Mouse (Mus musculus) olfactory bulb, adult 2 months (tissue): ENCODE measurements at regions not wholly inside any gene's neighbourhood (a gene's known extent, or its start where the extent isn't known, plus 50 kb on each side); places are given as distances from the start of the nearest gene placed in this dataset.

ENCODE experiments used
- CTCF ChIP-seq: fragments of 200-500 bp; IDR thresholded peaks from 2 replicates; pipeline ENCODE4 v1.5.1; 2012; ENCODE audit warnings: low read depth, mild to moderate bottlenecking, low read length, moderate library complexity; ENCODE audit not compliant: insufficient read depth
- POLR2A ChIP-seq: fragments of 200-500 bp; IDR thresholded peaks from 2 replicates; pipeline ENCODE4 v1.6.1; 2012; ENCODE audit warnings: mild to moderate bottlenecking, low read depth, low read length, moderate library complexity; ENCODE audit not compliant: insufficient read depth

DNA sequence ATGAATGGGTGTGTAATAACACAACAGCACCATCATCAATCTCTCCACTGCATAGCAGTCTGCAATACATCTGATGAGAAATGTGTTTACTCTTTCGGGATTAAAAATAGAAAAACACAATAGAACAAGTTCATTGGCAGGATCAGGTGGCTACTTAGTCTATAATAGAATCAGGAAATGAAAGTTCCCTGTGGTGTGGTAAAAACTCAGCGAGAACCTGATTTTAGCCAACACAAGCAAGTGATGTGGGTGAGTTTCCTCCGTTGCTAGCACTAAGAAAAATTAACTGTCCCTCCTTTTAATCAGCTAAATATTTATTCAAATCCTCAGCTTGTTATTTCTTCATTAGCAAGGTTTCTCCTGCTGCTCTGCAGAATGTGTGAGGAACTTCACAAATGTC is 245.9 kb downstream of the Car8 start:
- no peak for TF ChIP-seq CTCF
- no peak for TF ChIP-seq POLR2A
